Mouse (Mus musculus) thymus, adult 2 months (tissue): Measurements from ENCODE around the gene Opalin.

Experiments
- CTCF ChIP-seq: fragments of 200-500 bp; IDR thresholded peaks from 2 replicates; pipeline ENCODE4 v1.5.1; 2012; ENCODE audit warnings: mild to moderate bottlenecking, control low read depth, low read length, moderate library complexity, borderline replicate concordance; ENCODE audit not compliant: control insufficient read depth, poor library complexity, insufficient read depth; ENCODE audit errors: extremely low read depth
- POLR2A ChIP-seq: fragments of 200-500 bp; IDR thresholded peaks from 2 replicates; pipeline ENCODE4 v1.6.1; 2012; ENCODE audit warnings: mild to moderate bottlenecking, low read length, control low read depth, moderate library complexity; ENCODE audit not compliant: control insufficient read depth, poor library complexity, insufficient read depth; ENCODE audit errors: extremely low read depth

- TF ChIP-seq POLR2A = no peak
- no peak for TF ChIP-seq CTCF
These were observed 25.2 kb downstream of the Opalin start for GRCm38 (mm10) chr19:41051714-41052113.
